Mouse (Mus musculus): ENCODE results near the gene Arrdc1. TPM values are rescaled to one million over a fixed set of nuclear protein-coding genes. Genes with fewer than 3 reads are reported as not detected.
"Not testable (repeated sequence)": the region's sequence is repeated elsewhere in the genome, so short reads cannot be mapped to it uniquely, and the experiment has no call there.

Arrdc1 gene
- 37.8 and 41.5 TPM in 2 replicates for polyA plus RNA-seq (2015; fragmentation: Nextera tagmentation; extraction: Ambion mirVana)

DNA sequence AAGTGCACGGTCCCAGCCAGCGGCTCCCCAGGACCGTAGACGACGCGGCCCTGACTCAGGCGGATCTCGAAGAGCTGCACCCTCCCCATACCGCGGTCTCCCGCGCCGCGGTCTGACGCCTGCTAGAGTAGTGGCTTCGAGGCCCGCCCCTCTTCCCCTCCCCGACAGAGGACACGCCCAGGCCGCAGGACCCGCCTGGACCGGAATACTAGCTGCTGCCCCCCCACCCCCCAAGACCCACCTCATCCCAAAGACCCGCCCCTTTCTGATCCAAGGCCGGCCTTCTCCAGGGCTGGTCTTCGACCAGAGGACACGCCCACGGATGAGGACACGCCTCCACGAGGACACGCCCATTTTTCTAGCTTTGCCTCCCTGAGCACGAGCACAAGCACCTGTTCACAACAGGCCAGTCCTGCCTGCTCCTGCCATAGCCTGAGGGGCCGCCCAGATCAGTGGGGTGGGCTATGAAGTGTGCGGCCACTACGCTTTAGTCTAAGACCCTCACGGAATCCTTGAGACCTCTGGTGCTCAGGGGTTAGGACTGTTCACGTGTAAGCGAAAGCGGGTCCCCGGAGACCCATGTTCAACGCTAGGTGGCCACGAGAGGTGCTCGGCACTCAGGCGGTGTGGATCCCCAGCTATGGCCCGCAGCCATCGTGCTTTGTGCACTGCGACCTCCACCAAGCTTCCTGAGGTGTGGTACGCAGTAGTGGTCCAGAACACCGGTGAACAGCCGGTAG is at the start of gene Arrdc1:
Gene Arrdc1, minus strand, starts transcription at position 196 of the 740 bp plus-strand sequence.
- 0% methylated on average over 48 of the region's 49 CpGs for WGBS
- peak within 1 kb of the TSS; percentile 82 for H3K4me2 ChIP-seq
- no peaks in the 10 kb centered on the region for H3K9me3 ChIP-seq
- H3K4me1 ChIP-seq (replicated peaks) = peaks cover 22% of the 10 kb centered on the region
- H3K27me3 ChIP-seq = no peaks in the 10 kb centered on the region
- H3K36me3 ChIP-seq = no peaks in the 10 kb centered on the region
- H3K4me3 ChIP-seq = peak within 1 kb of the TSS; percentile 67
- peak within 1 kb of the TSS; percentile 63; the same call in 1 of the 2 replicates for H3K27ac ChIP-seq (replicated peaks)
- peak; percentile 94 for ATAC-seq (ENCODE audit: low FRiP score, low read depth)
- H3K9ac ChIP-seq = peak within 1 kb of the TSS; percentile 74

DNA sequence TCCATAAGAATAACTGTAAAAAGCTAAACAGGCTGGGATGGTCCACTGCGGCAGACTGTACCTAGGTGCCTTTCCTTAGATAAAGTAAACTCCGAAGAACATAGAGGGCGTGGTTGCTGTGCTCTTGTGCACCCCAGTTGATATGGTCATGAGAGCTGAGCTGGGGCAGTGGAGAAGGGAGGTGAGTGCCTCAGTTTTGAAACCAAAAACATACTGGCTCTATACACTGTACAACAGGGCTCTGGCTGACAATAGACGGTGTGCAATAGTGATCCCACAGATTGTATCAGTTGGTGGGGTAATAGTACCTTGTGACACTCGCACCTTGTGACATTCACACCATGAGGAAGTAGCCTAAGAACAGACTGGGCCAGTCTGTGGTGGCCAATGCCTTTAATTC is 41.9 kb upstream of the Arrdc1 start:
- Histone ChIP-seq H3K4me1 (replicated peaks) (peaks cover 24% of the 10 kb centered on the region), H3K4me2 (no peak overlapping the region), H3K9me3 (no peaks in the 10 kb centered on the region), H3K9ac (no peak overlapping the region), H3K27ac (replicated peaks) (no peak overlapping the region), H3K4me3 (no peak overlapping the region), H3K36me3 (peaks cover 11% of the 10 kb centered on the region; the same call in 1 of the 2 replicates), H3K27me3 (no peaks in the 10 kb centered on the region)
- 91% methylated on average over 5 of the region's 5 CpGs for WGBS
- ATAC-seq (ENCODE audit: low FRiP score, low read depth) = no peak

DNA sequence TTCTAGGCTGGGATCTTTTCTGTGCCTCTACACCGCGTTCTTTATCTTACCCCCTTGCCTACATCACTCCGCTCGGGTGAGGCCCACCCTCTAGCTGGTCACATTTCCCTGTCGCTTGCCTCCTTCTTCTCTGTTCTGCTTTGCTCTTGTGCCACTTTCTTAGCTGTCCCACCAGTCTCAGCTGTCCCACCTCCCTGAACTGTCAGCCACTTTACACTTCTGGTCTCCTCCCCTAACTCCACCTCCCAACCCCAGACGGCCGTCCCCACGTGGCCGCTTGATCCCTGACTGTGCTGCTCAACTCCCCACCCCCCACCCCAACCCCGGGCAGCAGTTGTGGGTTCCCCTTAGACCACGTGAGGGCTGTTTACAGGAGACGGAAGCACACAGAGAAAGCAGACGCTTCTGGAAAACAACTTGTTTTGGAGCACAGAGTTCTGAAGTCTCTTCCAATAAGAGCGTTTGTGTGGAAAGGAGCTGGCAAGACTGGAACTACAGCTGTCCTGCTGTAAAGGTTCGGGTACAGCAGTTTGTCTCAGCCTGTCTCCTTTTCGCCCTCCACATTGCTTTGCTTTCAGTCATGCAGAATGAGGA is 40.7 kb upstream of the Arrdc1 start, which contains the start of gene Pnpla7:
Gene Pnpla7, plus strand, starts transcription at position 330 of the 594 bp plus-strand sequence.
- Histone ChIP-seq H3K4me1 (replicated peaks) (peaks cover 24% of the 10 kb centered on the region), H3K9me3 (no peaks in the 10 kb centered on the region), H3K27ac (replicated peaks) (peak within 1 kb of the TSS; percentile 92), H3K4me3 (peak within 1 kb of the TSS; percentile 87), H3K27me3 (no peaks in the 10 kb centered on the region), H3K36me3 (peaks cover 18% of the 10 kb centered on the region), H3K4me2 (peak within 1 kb of the TSS; percentile 96), H3K9ac (peak within 1 kb of the TSS; percentile 77)
- ATAC-seq (ENCODE audit: low FRiP score, low read depth) = peak; percentile 31; the same call in 1 of the 2 replicates
- 1% methylated on average over 16 of the region's 16 CpGs for WGBS

DNA sequence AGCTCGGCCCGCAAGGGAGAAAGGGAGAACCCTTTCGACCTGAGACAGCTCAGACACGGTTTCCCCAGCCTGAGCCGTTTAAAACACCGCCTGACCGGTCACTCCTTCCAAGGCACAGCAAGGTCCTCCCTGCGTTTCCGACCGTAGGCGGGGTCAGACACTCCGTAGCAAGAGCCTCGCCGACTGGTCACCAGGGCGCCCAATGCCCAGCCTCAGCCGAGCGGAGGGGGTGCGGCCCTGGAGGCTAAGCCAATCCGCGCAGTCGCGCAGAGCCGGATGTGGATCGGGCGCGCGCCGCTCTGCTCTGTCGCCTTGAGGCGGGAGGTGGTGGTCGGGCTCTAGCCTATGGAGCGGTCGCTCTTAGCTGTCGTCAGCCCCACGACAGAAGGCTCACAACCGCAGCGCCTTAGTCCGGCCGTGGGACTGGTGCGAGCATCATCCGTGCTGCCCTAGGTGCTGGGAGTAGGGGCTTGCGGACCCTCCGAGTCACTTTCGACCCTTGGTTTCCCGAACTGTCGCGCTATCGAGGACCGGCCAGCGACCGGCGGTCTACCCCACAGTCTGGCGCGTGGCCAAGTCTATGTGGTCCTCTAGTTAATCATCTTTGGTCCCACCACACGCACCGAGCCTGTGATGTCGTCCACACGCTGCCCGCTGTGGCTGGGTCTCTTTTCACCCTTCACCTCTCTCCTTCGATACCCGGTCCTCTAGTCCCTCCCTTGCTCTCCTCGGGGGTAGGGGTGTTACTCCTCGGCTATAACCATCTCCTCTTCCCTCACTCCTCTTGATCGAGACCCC is 40.1 kb upstream of the Arrdc1 start, which contains the start of gene Mrpl41:
Gene Mrpl41, minus strand, starts transcription at position 193 of the 798 bp plus-strand sequence.
- ATAC-seq (ENCODE audit: low FRiP score, low read depth) = peak; percentile 100
- Histone ChIP-seq H3K4me2 (peak within 1 kb of the TSS; percentile 96), H3K27me3 (no peaks in the 10 kb centered on the region), H3K9me3 (no peaks in the 10 kb centered on the region), H3K9ac (peak within 1 kb of the TSS; percentile 77), H3K27ac (replicated peaks) (peak within 1 kb of the TSS; percentile 92), H3K36me3 (peaks cover 24% of the 10 kb centered on the region), H3K4me1 (replicated peaks) (peaks cover 24% of the 10 kb centered on the region), H3K4me3 (peak within 1 kb of the TSS; percentile 87)
- WGBS = 0% methylated on average over 64 of the region's 64 CpGs

DNA sequence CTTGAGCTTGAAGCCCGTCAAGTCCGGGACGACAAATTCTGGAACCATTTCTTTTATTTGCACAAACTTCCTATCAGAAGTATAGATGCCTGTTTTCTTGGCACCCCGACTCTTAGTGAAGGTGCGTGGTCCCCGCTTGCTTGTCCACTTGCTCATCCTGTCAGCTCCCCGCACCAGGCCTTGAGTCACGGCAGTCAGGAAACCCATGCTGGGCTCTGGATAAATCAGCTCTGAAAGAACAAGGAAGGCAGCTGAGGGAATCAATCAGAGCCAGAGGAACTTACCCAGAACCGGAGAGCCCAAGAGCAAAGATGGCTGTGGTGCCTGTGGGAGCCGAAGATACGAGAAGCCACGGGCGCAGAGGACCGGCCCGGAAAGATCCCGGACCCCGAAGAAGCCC is 39.4 kb upstream of the Arrdc1 start:
- peak overlapping the region; percentile 96 for H3K4me2 ChIP-seq
- H3K27me3 ChIP-seq; H3K9me3 ChIP-seq; ATAC-seq (ENCODE audit: low FRiP score, low read depth): not testable (repeated sequence)
- peaks cover 24% of the 10 kb centered on the region for H3K4me1 ChIP-seq (replicated peaks)
- H3K36me3 ChIP-seq = peaks cover 30% of the 10 kb centered on the region
- H3K27ac ChIP-seq (replicated peaks) = peak overlapping the region; percentile 89
- H3K4me3 ChIP-seq = peak overlapping the region; percentile 87
- H3K9ac ChIP-seq = peak overlapping the region; percentile 72
- WGBS = under 1% methylated on average over 17 of the region's 17 CpGs

DNA sequence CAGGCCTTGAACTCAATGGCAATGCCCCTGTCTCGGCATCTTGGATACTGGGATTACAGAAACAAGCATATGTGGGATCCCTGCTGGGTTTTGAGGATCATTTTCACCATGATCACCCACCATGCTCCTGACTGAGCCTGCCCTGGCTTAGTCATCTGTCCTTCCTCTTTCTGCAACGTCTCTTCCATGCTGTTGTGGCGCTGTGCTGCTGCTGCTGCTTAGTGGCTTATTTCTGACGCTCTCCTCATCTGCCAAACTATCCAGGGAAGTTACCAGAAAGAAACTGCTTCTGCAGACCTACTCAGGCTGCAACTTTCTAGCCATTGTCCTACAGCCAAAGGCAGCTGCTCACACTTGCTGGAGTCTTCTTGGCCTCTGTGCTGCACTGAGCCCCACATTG is 35.3 kb upstream of the Arrdc1 start:
- H3K4me2 ChIP-seq = no peak overlapping the region
- WGBS = 78% methylated on average over 4 of the region's 4 CpGs
- H3K9me3 ChIP-seq = no peaks in the 10 kb centered on the region
- H3K9ac ChIP-seq = no peak overlapping the region
- peaks cover 47% of the 10 kb centered on the region for H3K36me3 ChIP-seq
- peaks cover 14% of the 10 kb centered on the region for H3K4me1 ChIP-seq (replicated peaks)
- no peak for ATAC-seq (ENCODE audit: low FRiP score, low read depth)
- H3K4me3 ChIP-seq = no peak overlapping the region
- no peak overlapping the region for H3K27ac ChIP-seq (replicated peaks)
- no peaks in the 10 kb centered on the region for H3K27me3 ChIP-seq

DNA sequence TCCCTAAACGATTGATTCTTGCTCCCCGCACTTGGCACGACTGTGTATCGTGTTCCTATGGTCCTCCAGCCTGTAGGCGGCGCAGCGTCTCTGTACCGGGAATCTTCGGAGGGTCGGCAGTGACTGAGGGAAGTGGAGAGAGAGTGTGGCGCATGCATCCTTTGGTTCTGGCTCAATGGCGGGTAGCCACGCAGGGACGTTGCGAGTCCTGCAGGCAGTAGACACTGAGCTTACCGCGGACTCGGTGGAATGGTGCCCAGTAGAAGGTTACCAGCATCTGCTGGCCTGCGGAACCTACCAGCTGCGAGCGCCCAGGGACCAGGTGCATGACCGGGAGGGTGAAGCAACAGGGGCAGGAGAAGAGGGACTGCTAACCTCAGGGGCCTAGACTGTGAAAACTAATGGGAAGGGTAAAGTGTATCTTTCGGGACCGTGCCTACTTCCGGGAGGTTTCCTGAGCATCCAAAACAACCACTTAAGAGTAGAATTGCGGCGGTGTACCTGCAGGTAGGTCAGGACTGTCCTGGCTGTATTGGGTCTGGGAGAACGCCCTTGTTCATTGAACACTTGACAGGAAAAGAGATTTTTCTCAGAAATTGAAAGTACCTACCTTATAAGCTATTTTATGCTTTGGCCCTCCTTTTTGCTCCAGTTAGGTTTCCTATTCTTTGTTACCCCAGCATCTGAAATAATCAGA is 27.4 kb upstream of the Arrdc1 start, which contains the start of gene Dph7:
Gene Dph7, plus strand, starts transcription at position 97 of the 697 bp plus-strand sequence.
- H3K4me1 ChIP-seq (replicated peaks) = peaks cover 20% of the 10 kb centered on the region
- peak within 1 kb of the TSS; percentile 74 for H3K4me2 ChIP-seq
- H3K9ac ChIP-seq = peak within 1 kb of the TSS; percentile 93
- peaks cover 37% of the 10 kb centered on the region for H3K36me3 ChIP-seq
- H3K4me3 ChIP-seq = peak within 1 kb of the TSS; percentile 95
- under 1% methylated on average over 28 of the region's 28 CpGs for WGBS
- peak within 1 kb of the TSS; percentile 77 for H3K27ac ChIP-seq (replicated peaks)
- no peaks in the 10 kb centered on the region for H3K27me3 ChIP-seq
- peak; percentile 90 for ATAC-seq (ENCODE audit: low FRiP score, low read depth)
- H3K9me3 ChIP-seq = no peaks in the 10 kb centered on the region

DNA sequence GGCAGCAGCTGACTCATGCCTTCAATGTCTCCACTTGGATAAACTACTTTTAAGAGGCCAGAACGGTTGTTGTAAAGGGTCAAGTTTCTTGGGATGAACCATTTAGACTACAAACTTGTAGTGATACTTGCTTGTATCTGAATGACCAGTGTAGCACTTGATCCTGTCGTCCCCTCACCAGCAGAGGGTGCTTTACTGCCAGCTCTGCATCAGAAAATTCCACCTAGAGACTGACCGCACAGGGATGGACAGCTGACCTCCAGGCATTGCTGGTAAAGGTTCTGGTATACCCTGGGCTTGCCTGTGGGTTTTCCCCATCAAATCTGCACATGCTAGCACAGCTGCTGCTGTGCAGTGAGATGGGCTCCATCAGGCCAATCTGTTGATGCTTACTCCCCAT is 25.9 kb upstream of the Arrdc1 start:
- no peak overlapping the region for H3K4me3 ChIP-seq
- no peak overlapping the region for H3K9ac ChIP-seq
- peaks cover 51% of the 10 kb centered on the region for H3K36me3 ChIP-seq
- ATAC-seq (ENCODE audit: low FRiP score, low read depth) = no peak
- H3K27ac ChIP-seq (replicated peaks) = no peak overlapping the region
- no peaks in the 10 kb centered on the region for H3K9me3 ChIP-seq
- 35% methylated on average over 3 of the region's 3 CpGs for WGBS
- H3K27me3 ChIP-seq = no peaks in the 10 kb centered on the region
- H3K4me2 ChIP-seq = no peak overlapping the region
- peaks cover 20% of the 10 kb centered on the region for H3K4me1 ChIP-seq (replicated peaks)

DNA sequence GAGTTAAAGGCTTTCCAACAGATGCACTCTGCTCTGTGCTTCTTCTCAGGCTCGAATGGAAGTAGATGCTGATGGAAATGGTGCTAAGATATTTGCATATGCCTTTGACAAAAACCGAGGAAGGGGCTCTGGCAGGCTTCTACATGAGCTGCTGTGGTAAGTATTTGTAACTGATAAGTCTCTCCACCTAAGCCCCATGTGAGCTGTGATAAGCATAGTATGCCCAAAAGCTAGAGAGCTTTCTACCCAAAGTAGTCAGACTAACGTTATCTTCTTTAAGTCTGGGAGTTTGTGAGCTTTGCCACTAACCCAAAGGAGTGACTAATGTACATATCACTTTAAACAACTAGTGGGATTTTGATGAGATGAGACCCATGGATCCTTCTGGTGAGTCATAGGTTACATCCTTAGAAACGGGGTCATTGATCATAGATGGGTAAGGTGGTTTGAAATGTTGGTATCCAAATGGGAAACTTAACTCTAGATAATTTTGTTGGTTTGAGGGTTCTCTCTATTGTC is 17.5 kb upstream of the Arrdc1 start:
- H3K4me1 ChIP-seq (replicated peaks) = peaks cover 20% of the 10 kb centered on the region
- H3K4me2 ChIP-seq = no peak overlapping the region
- H3K9me3 ChIP-seq = no peaks in the 10 kb centered on the region
- no peak overlapping the region for H3K9ac ChIP-seq
- no peak overlapping the region for H3K27ac ChIP-seq (replicated peaks)
- 87% methylated on average over 4 of the region's 4 CpGs for WGBS
- no peak for ATAC-seq (ENCODE audit: low FRiP score, low read depth)
- no peak overlapping the region for H3K4me3 ChIP-seq
- H3K36me3 ChIP-seq = peaks cover 54% of the 10 kb centered on the region
- no peaks in the 10 kb centered on the region for H3K27me3 ChIP-seq

DNA sequence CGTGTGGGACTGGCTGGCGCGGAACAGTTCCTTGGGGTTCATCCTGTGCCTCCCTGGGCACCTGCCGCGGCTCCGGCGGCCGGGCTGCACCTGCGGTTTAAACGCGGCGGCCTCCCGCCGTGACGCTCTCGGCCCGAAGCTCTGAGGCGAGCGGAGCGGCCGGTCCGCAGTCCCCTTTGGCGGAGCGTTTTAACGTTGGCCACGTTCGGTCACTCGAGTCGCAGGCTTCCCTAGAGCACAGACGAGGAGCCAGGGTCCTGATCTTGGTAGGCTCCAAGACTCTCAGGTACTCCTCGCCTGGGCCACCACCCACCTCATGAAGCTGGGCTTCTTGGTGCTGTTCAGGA is 15.1 kb upstream of the Arrdc1 start:
- Histone ChIP-seq H3K4me2 (peak overlapping the region; percentile 76), H3K27ac (replicated peaks) (peak overlapping the region; percentile 75), H3K9me3 (no peaks in the 10 kb centered on the region), H3K4me3 (peak overlapping the region; percentile 91), H3K27me3 (no peaks in the 10 kb centered on the region), H3K36me3 (peaks cover 35% of the 10 kb centered on the region), H3K9ac (peak overlapping the region; percentile 86), H3K4me1 (replicated peaks) (peaks cover 20% of the 10 kb centered on the region)
- ATAC-seq (ENCODE audit: low FRiP score, low read depth) = 0 out of 2 replicates have a peak, but pooled peaks have one; percentile 6
- under 1% methylated on average over 31 of the region's 31 CpGs for WGBS
